Mouse (Mus musculus): ENCODE results near the gene Acadvl. TPM values are rescaled to one million over a fixed set of nuclear protein-coding genes. Genes with fewer than 3 reads are reported as not detected.

Gene Acadvl
- 9.9 TPM for polyA plus RNA-seq (2014; fragmentation: Illumina TruSeq; extraction: RNeasy Lipid Tissue Mini Kit (QIAGEN cat#74804); ENCODE audit: low read depth, low replicate concordance)

DNA sequence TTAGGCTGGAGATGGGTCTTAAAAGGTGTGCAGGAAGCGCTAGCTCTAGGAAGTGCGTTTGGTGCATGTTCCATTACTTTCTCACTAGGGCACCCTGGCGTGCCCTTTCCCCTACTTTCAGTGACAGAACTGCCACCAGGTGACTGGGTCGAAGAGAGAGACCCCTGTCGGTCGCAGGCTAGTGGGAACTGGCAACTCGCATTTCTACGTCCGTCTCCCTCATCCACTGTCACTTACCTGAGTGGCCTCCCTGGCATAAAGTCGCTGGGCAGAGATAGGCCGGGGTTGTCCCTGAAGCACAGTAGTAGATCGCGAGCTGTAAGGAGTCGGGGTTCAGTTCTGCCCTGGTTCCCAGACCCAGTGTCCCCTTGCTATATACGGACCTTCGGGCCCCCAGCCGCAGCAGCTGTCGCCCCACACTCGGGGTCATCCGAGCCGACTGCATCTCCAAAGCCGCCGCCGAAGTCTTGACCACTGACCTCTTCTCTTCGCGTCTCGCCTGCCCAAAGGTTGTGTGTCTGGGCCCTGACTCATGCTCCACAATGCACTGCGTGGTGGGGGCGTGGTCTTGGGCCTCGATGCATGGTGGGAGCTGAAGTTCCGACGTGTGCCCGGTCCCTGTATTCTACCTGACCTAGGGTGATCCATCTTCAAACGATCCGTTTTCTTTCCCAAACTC lies at the start of gene Acadvl:
Gene Acadvl (minus strand): TSS at position 532 of the 679 bp plus-strand sequence.

DNA sequence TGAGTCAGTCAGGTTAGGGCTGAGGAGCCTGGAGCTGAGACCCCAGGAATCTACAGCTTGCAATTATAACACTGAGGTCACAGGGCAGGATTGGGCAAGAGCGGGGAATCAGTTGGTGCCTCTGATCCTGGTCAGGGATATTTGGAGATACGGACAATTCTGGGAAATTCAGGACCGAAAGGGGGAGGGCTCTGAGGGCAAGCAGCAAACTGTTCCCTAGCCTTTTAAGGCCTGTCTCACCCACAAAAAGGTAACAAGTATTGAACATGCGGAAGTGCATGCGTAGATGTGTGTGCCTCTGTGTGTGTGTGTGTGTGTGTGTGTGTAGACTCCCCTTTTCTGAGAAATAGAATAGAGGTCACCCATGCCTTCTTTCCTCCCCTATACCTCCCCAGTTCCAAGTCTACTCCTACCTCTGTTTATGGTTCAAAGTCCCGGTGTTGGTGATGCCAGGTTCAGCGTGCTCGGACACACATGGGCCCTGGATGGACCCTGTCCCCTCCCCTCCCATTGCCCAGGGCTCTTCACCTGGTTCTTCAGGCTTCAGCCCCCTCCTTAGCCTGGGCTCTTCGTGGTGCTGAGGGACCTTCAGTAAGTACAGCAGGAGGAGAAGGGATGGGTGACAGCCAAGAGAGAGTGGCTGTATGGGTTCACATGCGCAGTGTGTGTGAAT lies 38.8 kb upstream of the Acadvl start, which contains the start of gene Asgr1:
Gene Asgr1 (plus strand): TSS at position 188 of the 673 bp plus-strand sequence.

DNA sequence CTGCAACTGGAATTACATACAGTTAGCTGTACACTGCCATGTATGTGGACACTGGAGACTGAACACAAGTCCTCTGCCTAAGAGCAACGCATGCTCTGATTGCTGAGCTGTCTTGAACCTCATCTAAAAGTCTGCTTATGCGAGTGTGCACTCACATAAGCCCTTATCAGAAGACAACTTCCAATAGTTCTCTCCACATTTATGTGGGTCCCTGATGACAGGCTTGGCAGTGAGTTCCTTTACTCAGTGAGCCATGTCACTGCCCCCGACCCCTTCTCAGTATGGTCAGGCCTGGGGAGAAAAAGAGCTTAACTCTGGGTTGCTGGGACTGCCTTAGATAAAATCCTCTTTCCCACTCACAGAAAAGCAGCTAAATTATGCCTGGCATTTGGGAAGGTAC lies 1.5 kb upstream of the Acadvl start, which contains the start of gene Dlg4:
Gene Dlg4 (plus strand): TSS at position 274 of the 400 bp plus-strand sequence.

DNA sequence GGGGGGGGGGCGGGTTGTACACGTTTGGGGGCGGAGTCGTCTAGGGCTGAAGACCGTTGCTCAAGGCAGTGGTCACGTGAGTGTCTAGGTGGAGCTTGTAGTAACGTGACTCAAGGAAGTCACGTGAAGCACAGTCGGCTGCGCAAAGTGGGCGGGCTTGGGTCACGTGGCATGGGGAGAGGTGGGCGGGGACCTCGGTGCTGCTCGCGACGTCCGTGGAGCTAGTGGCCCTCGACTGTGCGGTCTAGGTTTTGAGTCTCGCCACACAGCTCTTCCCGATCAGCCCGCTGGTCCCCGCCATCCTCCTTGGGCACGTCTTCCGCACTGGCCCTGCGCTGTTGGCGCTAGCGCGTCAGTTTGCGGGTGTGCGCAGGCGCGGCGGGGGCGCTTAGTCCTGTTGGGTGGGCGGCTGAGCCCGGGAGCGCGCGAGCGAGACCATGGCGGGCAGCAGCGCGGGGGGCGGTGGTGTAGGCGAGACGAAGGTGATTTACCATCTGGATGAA lies 14.8 kb downstream of the Acadvl start, which contains the start of gene Dvl2:
Gene Dvl2 (plus strand): TSS at position 200 of the 503 bp plus-strand sequence.

DNA sequence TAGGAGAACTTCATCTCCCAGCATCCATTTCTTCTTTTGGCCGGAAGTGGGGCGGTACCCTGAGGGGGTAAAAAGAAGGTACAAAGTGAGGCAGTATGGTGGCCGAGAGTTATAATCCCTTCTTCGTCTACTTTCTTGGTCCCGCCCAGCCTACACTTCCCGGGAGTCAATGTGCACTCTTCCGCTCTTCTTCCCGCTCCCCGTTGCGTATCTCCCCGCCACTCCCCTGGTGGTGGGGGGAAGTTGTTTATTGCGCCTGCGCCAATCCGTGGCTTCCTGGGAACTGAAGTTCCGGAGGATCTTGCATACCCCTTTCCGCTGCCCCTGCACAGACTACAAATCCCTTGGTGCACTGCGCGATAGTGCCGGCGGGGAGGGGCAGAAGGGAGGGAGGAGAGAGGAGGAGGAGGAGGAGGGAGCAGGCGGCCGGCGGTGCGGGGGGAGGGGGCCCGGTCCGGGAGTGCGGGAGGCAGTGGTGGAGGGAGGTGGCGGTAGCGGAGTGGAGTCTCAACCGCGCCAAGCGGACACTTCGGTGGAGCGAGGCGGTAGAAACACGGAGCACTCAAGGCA lies 19.7 kb downstream of the Acadvl start, which contains the start of gene Phf23:
Gene Phf23 (plus strand): TSS at position 387 of the 570 bp plus-strand sequence.

DNA sequence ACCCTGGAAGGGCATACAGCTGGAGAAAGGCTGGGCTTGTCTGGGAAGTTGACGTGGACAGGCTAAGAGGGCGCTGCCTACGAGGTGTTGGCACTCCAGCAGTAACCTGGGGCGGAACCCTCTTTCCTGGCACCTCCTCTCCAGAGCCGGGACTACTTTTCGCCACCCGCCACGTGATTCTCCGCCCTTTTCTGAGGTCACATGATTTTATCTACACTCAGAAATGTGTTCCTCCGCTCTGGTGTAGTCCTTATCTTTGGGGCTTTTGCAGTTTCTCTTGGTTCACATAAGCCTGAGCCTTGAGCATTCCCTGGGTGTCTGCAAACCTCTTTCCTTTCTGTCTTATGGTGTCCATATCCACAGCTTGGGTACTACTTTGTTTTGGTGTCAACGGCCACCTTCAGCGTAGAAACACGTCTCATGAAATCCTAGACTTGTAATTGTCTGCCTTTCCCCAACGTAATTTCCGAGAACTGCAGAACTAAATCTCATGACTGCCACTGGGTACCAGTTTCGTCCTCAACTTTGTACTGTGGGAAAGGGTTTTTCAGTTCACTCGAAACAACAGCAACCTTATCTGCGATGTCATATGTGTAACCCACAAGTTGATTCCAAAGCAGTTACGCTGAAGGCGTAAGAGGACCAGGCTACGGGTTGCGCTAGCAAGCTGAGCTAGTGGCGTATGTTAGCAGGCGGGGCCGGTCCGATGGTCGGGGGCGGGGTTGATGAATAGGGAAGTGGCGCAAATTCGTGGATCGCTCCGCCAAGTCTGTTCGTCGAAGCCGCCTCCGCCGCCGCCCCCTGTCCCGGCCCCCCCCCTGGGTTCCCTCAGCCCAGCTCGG lies 24.1 kb downstream of the Acadvl start, which contains the start of gene Gabarap:
Gene Gabarap (plus strand): TSS at position 294 of the 842 bp plus-strand sequence.

DNA sequence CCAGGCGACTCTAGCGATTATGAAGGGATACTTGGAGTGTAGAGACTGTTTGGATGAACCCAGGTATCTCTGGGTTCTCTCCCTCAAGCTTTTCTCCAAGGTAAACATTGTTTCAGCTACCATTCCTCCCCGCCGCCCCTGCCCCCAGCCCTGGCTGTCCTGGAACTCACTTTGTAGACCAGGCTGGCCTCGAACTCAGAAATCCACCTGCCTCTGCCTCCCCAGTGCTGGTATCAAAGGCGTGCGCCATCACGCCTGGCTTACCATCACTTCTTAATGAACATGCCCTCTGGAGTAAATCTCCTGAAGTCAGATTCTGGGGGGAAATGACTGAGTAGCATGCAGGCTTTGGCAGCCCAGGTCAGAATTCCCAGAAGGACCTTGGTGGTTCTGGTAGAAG lies 33.0 kb downstream of the Acadvl start, which contains the start of gene Elp5:
Gene Elp5 (minus strand): TSS at position 293 of the 400 bp plus-strand sequence.

DNA sequence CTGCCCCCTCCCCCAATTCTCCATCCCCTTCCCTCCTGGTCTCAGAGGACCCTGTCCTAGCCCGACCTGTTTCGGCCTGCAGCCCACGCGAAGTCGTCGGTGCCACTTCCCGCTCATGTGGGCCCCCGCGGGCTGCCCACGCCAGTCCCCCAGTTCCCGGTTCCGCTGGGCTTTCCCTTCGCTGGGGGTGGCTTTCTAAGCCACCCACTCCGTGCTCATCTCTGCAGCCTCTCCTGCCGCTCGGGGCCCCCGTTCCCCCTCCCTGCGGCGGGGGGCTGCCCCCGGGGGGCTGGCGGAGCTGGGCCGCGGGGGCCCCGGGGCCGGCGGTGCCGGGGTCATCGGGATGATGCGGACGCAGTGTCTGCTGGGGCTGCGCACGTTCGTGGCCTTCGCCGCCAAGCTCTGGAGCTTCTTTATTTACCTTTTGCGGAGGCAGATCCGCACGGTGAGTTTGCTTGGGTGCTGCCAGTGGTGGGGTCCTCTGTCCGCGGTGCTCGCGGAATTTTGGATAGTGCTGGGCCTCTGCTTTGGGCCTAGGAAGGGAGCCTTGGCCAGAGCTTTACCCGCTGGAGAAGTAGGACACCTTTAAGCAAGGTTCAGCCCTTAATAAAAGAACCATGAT lies 34.0 kb downstream of the Acadvl start, which contains the start of gene Ctdnep1:
Gene Ctdnep1 (plus strand): TSS at position 16 of the 622 bp plus-strand sequence.

DNA sequence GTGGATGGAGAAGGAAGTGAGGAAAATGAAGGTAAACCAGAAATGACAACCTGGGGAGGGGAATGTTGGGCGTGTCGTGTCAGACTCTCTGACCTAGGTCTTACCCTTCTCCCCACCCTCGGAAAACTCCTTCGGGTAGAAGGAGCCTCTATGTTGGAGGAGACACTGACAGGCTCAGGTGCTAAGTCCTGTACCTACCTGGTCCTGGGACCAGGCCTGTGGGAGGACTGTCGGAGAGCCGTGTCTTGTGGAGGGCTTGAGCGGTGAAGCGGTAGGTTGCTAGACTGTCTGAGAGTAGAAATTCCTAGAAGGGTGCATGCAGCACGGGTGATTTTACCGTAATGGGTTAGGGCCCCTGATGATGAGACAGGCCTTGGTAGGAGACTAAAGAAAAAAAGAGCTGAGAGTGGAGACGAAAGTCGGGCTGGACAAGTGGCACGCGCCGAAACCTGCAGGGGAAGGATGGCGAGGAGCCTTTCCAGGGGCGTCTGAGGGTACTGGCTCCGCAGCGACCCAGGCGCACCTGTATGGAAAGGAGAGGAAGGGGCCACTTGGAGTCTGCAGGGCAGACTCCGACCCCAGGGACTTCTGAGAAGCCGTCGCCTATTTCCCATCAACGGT lies 50.5 kb downstream of the Acadvl start, which contains the start of gene Cldn7:
Gene Cldn7 (plus strand): TSS at position 130 of the 621 bp plus-strand sequence.

Other genes starting within 250 kb of the Acadvl start
- gene Zbtb4, start 249.5 kb downstream of the Acadvl start, polyA plus RNA-seq (2014; fragmentation: Illumina TruSeq; extraction: RNeasy Lipid Tissue Mini Kit (QIAGEN cat#74804); ENCODE audit: low read depth, low replicate concordance), result 17.7 TPM
- gene Chrnb1, start 219.5 kb downstream of the Acadvl start, polyA plus RNA-seq (2014; fragmentation: Illumina TruSeq; extraction: RNeasy Lipid Tissue Mini Kit (QIAGEN cat#74804); ENCODE audit: low read depth, low replicate concordance), result 4.0 TPM
- 9.5 TPM for gene Fgf11, start 213.6 kb downstream of the Acadvl start, polyA plus RNA-seq (2014; fragmentation: Illumina TruSeq; extraction: RNeasy Lipid Tissue Mini Kit (QIAGEN cat#74804); ENCODE audit: low read depth, low replicate concordance)
- 11.7 TPM for gene Tmem102, start 209.8 kb downstream of the Acadvl start, polyA plus RNA-seq (2014; fragmentation: Illumina TruSeq; extraction: RNeasy Lipid Tissue Mini Kit (QIAGEN cat#74804); ENCODE audit: low read depth, low replicate concordance)
- not detected for gene Gm39566, start 200.1 kb downstream of the Acadvl start, polyA plus RNA-seq (2014; fragmentation: Illumina TruSeq; extraction: RNeasy Lipid Tissue Mini Kit (QIAGEN cat#74804); ENCODE audit: low read depth, low replicate concordance)
- not detected for gene Spem2, start 196.9 kb downstream of the Acadvl start, polyA plus RNA-seq (2014; fragmentation: Illumina TruSeq; extraction: RNeasy Lipid Tissue Mini Kit (QIAGEN cat#74804); ENCODE audit: low read depth, low replicate concordance)
- not detected for gene Spem1, start 193.2 kb downstream of the Acadvl start, polyA plus RNA-seq (2014; fragmentation: Illumina TruSeq; extraction: RNeasy Lipid Tissue Mini Kit (QIAGEN cat#74804); ENCODE audit: low read depth, low replicate concordance)
- 0.88 TPM for gene Nlgn2, start 177.6 kb downstream of the Acadvl start, polyA plus RNA-seq (2014; fragmentation: Illumina TruSeq; extraction: RNeasy Lipid Tissue Mini Kit (QIAGEN cat#74804); ENCODE audit: low read depth, low replicate concordance)
- 18.5 TPM for gene Tmem256, start 176.9 kb downstream of the Acadvl start, polyA plus RNA-seq (2014; fragmentation: Illumina TruSeq; extraction: RNeasy Lipid Tissue Mini Kit (QIAGEN cat#74804); ENCODE audit: low read depth, low replicate concordance)
- gene Plscr3, start 169.0 kb downstream of the Acadvl start, polyA plus RNA-seq (2014; fragmentation: Illumina TruSeq; extraction: RNeasy Lipid Tissue Mini Kit (QIAGEN cat#74804); ENCODE audit: low read depth, low replicate concordance), result 0.98 TPM
- gene Tnk1, start 156.7 kb downstream of the Acadvl start, polyA plus RNA-seq (2014; fragmentation: Illumina TruSeq; extraction: RNeasy Lipid Tissue Mini Kit (QIAGEN cat#74804); ENCODE audit: low read depth, low replicate concordance), result 5.4 TPM
- gene Tmem95, start 137.4 kb downstream of the Acadvl start, polyA plus RNA-seq (2014; fragmentation: Illumina TruSeq; extraction: RNeasy Lipid Tissue Mini Kit (QIAGEN cat#74804); ENCODE audit: low read depth, low replicate concordance), result not detected
- 2.9 TPM for gene Kctd11, start 134.0 kb downstream of the Acadvl start, polyA plus RNA-seq (2014; fragmentation: Illumina TruSeq; extraction: RNeasy Lipid Tissue Mini Kit (QIAGEN cat#74804); ENCODE audit: low read depth, low replicate concordance)
- gene Acap1, start 119.9 kb downstream of the Acadvl start, polyA plus RNA-seq (2014; fragmentation: Illumina TruSeq; extraction: RNeasy Lipid Tissue Mini Kit (QIAGEN cat#74804); ENCODE audit: low read depth, low replicate concordance), result 0.57 TPM
- 3.7 TPM for gene 2810408A11Rik, start 114.4 kb downstream of the Acadvl start, polyA plus RNA-seq (2014; fragmentation: Illumina TruSeq; extraction: RNeasy Lipid Tissue Mini Kit (QIAGEN cat#74804); ENCODE audit: low read depth, low replicate concordance)
- gene Neurl4, start 114.3 kb downstream of the Acadvl start, polyA plus RNA-seq (2014; fragmentation: Illumina TruSeq; extraction: RNeasy Lipid Tissue Mini Kit (QIAGEN cat#74804); ENCODE audit: low read depth, low replicate concordance), result 2.6 TPM
- 18.3 TPM for gene Gps2, start 101.5 kb downstream of the Acadvl start, polyA plus RNA-seq (2014; fragmentation: Illumina TruSeq; extraction: RNeasy Lipid Tissue Mini Kit (QIAGEN cat#74804); ENCODE audit: low read depth, low replicate concordance)
- gene Eif5a, start 93.5 kb downstream of the Acadvl start, polyA plus RNA-seq (2014; fragmentation: Illumina TruSeq; extraction: RNeasy Lipid Tissue Mini Kit (QIAGEN cat#74804); ENCODE audit: low read depth, low replicate concordance), result 144 TPM
- gene Ybx2, start 79.6 kb downstream of the Acadvl start, polyA plus RNA-seq (2014; fragmentation: Illumina TruSeq; extraction: RNeasy Lipid Tissue Mini Kit (QIAGEN cat#74804); ENCODE audit: low read depth, low replicate concordance), result 22.3 TPM
- 0.98 TPM for gene Slc2a4, start 67.2 kb downstream of the Acadvl start, polyA plus RNA-seq (2014; fragmentation: Illumina TruSeq; extraction: RNeasy Lipid Tissue Mini Kit (QIAGEN cat#74804); ENCODE audit: low read depth, low replicate concordance)
- 214 TPM for gene Cldn7, start 50.6 kb downstream of the Acadvl start, polyA plus RNA-seq (2014; fragmentation: Illumina TruSeq; extraction: RNeasy Lipid Tissue Mini Kit (QIAGEN cat#74804); ENCODE audit: low read depth, low replicate concordance)
- gene Ctdnep1, start 34.3 kb downstream of the Acadvl start, polyA plus RNA-seq (2014; fragmentation: Illumina TruSeq; extraction: RNeasy Lipid Tissue Mini Kit (QIAGEN cat#74804); ENCODE audit: low read depth, low replicate concordance), result 55.0 TPM
- 5.0 TPM for gene Elp5, start 32.9 kb downstream of the Acadvl start, polyA plus RNA-seq (2014; fragmentation: Illumina TruSeq; extraction: RNeasy Lipid Tissue Mini Kit (QIAGEN cat#74804); ENCODE audit: low read depth, low replicate concordance)
- gene Gabarap, start 24.3 kb downstream of the Acadvl start, polyA plus RNA-seq (2014; fragmentation: Illumina TruSeq; extraction: RNeasy Lipid Tissue Mini Kit (QIAGEN cat#74804); ENCODE audit: low read depth, low replicate concordance), result 508 TPM
- gene Phf23, start 19.6 kb downstream of the Acadvl start, polyA plus RNA-seq (2014; fragmentation: Illumina TruSeq; extraction: RNeasy Lipid Tissue Mini Kit (QIAGEN cat#74804); ENCODE audit: low read depth, low replicate concordance), result 22.4 TPM
- 0.63 TPM for gene Dvl2, start 14.8 kb downstream of the Acadvl start, polyA plus RNA-seq (2014; fragmentation: Illumina TruSeq; extraction: RNeasy Lipid Tissue Mini Kit (QIAGEN cat#74804); ENCODE audit: low read depth, low replicate concordance)
- 1.0 TPM for gene Dlg4, start 1.5 kb upstream of the Acadvl start, polyA plus RNA-seq (2014; fragmentation: Illumina TruSeq; extraction: RNeasy Lipid Tissue Mini Kit (QIAGEN cat#74804); ENCODE audit: low read depth, low replicate concordance)
- gene Asgr1, start 38.7 kb upstream of the Acadvl start, polyA plus RNA-seq (2014; fragmentation: Illumina TruSeq; extraction: RNeasy Lipid Tissue Mini Kit (QIAGEN cat#74804); ENCODE audit: low read depth, low replicate concordance), result not detected
- not detected for gene Asgr2, start 77.2 kb upstream of the Acadvl start, polyA plus RNA-seq (2014; fragmentation: Illumina TruSeq; extraction: RNeasy Lipid Tissue Mini Kit (QIAGEN cat#74804); ENCODE audit: low read depth, low replicate concordance)
- gene Mgl2, start 114.9 kb upstream of the Acadvl start, polyA plus RNA-seq (2014; fragmentation: Illumina TruSeq; extraction: RNeasy Lipid Tissue Mini Kit (QIAGEN cat#74804); ENCODE audit: low read depth, low replicate concordance), result 5.0 TPM
- 3.1 TPM for gene Clec10a, start 140.8 kb upstream of the Acadvl start, polyA plus RNA-seq (2014; fragmentation: Illumina TruSeq; extraction: RNeasy Lipid Tissue Mini Kit (QIAGEN cat#74804); ENCODE audit: low read depth, low replicate concordance)
- gene Slc16a11, start 197.3 kb upstream of the Acadvl start, polyA plus RNA-seq (2014; fragmentation: Illumina TruSeq; extraction: RNeasy Lipid Tissue Mini Kit (QIAGEN cat#74804); ENCODE audit: low read depth, low replicate concordance), result 0.69 TPM
- gene Slc16a13, start 205.7 kb upstream of the Acadvl start, polyA plus RNA-seq (2014; fragmentation: Illumina TruSeq; extraction: RNeasy Lipid Tissue Mini Kit (QIAGEN cat#74804); ENCODE audit: low read depth, low replicate concordance), result 3.1 TPM
- gene Bcl6b, start 214.4 kb upstream of the Acadvl start, polyA plus RNA-seq (2014; fragmentation: Illumina TruSeq; extraction: RNeasy Lipid Tissue Mini Kit (QIAGEN cat#74804); ENCODE audit: low read depth, low replicate concordance), result 2.3 TPM
- gene 0610010K14Rik, start 222.5 kb upstream of the Acadvl start, polyA plus RNA-seq (2014; fragmentation: Illumina TruSeq; extraction: RNeasy Lipid Tissue Mini Kit (QIAGEN cat#74804); ENCODE audit: low read depth, low replicate concordance), result 1.8 TPM
- gene Gm21988, start 224.4 kb upstream of the Acadvl start, polyA plus RNA-seq (2014; fragmentation: Illumina TruSeq; extraction: RNeasy Lipid Tissue Mini Kit (QIAGEN cat#74804); ENCODE audit: low read depth, low replicate concordance), result 0.69 TPM
- 24.0 TPM for gene Rnasek, start 224.4 kb upstream of the Acadvl start, polyA plus RNA-seq (2014; fragmentation: Illumina TruSeq; extraction: RNeasy Lipid Tissue Mini Kit (QIAGEN cat#74804); ENCODE audit: low read depth, low replicate concordance)
- gene Alox12, start 239.9 kb upstream of the Acadvl start, polyA plus RNA-seq (2014; fragmentation: Illumina TruSeq; extraction: RNeasy Lipid Tissue Mini Kit (QIAGEN cat#74804); ENCODE audit: low read depth, low replicate concordance), result 1.3 TPM

Measured in sigmoid colon, adult 10 weeks (tissue).